Mouse (Mus musculus) CD4-positive, CD25-positive, alpha-beta regulatory T cell, adult 2 months (primary cell): Measurements from ENCODE around the gene Safb2.

Experiments used
- DNase-seq: peaks from one replicate; pipeline ENCODE4 v3.0.0-alpha.2; 2012; ENCODE audit warnings: low read depth, low spot score

The Safb2 gene

GRCm38 (mm10) chr17:56522744-56523143 is 61.6 kb downstream of the Safb2 start:
- DNase-seq: no peak

- DNase-seq: no peak
Observed at GRCm38 (mm10) chr17:56515690-56516410, 68.5 kb downstream of the Safb2 start.

- DNase-seq: no peak
Observed at GRCm38 (mm10) chr17:56514916-56515315, 69.5 kb downstream of the Safb2 start.

GRCm38 (mm10) chr17:56514330-56514729 is 70.1 kb downstream of the Safb2 start:
- DNase-seq: no peak

DNA sequence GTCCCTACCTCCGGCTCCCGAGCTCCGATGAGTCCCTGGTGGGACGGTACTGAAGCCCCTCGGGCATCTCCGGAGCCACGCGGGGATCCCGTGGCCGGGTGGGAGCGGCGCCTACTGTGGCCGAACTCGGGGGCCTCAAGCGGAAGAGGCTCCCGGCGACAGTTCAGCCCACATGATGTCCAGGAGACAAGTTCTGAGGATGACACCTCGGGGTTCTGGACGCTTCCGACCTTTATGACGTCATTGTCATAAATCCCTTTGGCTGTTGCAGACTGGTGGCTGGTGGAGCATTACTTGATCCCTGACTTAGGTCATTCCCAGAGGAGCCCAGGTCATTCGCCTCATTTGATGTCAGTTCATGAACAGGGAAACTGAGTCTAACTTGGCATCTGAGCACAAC is 72.1 kb downstream of the Safb2 start, which contains the start of gene Znrf4:
Gene Znrf4, minus strand, starts transcription at position 122 of the 400 bp plus-strand sequence.
- no peak for DNase-seq

GRCm38 (mm10) chr17:56511707-56512090 is 72.7 kb downstream of the Safb2 start:
- DNase-seq: no peak

DNA sequence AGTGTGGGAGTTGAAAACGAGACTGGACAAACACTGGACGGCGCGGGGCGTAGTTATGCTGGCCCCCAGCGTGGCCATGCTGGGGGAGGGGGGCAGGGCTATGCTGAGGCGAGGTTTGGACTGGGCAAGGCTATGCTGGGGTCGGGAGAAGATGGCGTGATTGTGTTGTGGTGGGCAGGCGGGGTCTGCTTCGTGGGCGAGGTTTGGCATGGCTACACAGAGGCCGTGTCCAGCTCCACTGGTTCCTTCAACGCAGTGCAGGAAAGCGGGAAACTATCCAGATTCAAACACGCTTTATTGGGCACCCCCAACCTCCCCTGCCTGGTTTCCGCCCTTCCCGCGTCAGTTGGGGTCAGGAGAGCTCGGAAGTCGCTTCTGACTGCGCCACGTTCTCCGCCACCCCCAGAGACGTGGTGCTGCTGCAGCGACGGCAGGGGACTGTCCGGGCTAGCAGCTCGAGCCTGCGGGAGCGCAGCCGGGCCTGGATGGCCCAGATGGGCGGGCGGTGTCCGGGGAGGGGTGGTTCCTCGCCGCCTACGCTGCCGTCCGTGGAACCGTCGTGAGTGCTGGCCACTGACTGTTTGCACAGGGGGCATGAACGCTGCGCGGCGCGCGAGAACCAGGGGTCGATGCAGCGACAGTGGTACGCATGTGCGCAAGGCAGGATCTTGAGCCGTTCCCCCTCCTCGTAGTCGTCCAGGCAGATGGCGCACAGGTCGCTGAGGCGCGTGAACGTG is 73.2 kb downstream of the Safb2 start:
- no peak for DNase-seq
